Mouse (Mus musculus) right cerebral cortex, postnatal 14 days (tissue): ENCODE measurements at regions not wholly inside any gene's neighbourhood (a gene's known extent, or its start where the extent isn't known, plus 50 kb on each side); places are given as distances from the start of the nearest gene placed in this dataset.
A peak's percentile ranks its signal among the peaks of the same experiment; 100 is the strongest.

Source experiments
- DNase-seq: peaks from one replicate; pipeline ENCODE4 v3.0.0; 2022

GRCm38 (mm10) chr14:45714311-45714710 is 56.4 kb upstream of the Ddhd1 start:
- DNase-seq = no peak

DNA sequence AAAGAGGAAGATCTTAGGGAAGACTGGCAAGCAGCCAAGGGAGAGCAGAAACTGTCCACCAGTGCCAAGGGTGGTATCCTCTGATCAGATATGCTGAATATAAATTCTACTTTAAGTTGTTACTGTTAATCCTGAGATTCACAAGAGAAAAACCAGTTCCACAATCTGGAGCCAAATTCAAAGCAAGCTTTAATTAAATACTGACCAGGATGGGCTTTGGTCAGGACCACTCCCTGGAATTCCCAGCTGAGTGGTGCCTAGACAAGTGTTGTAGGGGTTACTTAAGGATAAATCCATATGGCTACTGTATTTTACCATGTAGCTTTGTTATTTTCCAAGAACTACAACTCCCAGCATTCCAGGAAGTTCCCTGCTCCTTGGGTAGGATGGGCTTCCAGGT is 56.8 kb upstream of the Ddhd1 start:
- no peak for DNase-seq

DNA sequence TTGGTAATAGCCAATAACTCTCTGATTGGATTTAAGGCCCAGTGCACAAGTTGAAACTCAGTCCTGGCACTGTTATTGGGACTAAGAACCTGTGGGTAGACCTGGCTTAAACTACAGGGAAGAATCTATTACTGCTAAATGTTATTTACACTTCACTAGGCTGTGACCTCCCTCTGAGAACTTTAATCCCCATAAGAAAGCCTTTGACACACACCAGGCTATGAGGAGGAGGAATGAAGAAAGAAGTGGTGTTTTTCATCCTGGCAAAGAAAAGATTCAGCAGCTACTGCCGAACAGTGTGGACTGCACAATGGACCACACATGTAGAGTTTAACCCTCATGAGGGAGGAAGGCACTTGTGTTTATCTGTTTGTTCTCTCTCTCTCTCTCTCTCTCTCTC is 58.2 kb upstream of the Ddhd1 start:
- no peak for DNase-seq

DNA sequence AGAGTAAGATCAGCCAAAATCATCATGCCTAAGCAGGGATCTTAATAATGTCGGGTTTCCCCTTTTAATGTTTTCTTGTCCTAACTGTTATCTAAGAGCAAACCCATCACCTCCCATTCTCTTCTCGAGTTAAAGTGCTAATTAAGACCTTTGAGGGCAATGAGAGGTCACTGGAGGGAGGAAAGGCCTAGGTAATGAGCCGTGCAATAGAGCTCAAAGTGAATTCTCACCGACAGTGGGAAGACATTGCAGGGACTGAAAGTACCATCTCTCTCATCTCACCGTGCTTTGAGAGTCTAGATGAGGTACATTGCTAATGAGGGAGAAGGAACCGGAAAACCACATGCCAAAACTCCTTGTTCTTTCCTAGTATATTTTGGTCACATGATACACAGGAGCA is 64.9 kb upstream of the Ddhd1 start:
- DNase-seq = no peak

DNA sequence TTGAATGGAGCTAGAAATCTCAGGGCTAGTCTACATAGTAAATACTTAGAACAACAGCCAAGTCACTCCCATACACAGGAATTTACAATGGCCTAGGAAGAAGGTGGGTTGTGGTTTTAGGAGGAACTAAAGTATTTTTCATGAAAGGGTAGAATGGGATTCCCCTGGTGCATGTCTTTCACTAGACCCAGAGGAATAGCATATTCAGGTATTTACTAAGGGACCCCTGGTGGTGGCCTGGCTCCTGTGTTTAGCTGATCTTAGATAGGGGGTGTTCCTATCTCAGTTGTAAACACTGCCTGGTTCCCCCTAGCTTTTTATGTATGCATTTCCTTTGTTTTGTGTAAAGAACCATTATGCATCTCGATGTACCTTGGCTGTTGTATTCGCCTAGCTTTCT is 66.4 kb upstream of the Ddhd1 start:
- DNase-seq = no peak

GRCm38 (mm10) chr14:45734530-45735410 is 76.8 kb upstream of the Ddhd1 start:
- DNase-seq = no peak

DNA sequence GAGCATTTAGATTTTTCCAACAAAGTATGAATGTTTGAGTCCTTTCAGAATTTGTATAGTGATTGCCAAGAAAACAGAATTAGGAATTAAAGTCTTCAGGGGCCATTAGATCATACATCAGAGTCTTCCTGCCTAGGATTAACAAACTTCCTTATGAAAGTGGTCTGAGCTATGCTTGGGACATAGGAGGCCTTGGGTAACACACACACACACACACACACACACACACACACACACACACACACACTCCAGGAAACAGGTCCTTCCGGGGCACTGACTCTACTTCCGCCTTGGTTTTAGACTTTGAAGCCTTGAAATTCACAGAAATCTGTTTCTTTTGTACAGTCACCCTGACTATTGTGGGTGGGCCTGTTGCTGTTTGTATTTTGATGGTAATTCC is 80.0 kb upstream of the Ddhd1 start:
- DNase-seq = no peak

GRCm38 (mm10) chr14:45739638-45740037 is 81.7 kb upstream of the Ddhd1 start:
- DNase-seq = no peak

DNA sequence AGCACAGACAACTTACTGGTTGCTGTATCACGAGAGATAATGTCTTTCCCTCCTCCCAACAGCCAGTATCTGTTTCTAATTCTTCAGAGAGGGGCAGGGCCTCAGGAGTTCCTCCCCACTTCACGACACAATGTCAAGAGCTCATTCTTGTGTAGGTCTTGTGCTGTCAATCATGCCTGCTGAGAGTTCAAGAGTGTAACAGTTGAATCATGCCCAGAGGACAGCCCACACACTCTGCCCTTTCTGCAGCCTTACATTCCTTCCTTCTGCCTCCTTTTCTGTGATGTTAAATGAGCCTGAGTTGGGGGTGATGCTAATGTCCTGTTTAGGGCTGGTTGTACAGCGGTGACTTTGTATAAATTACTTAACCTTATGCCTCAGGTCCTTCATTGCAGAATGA is 82.7 kb upstream of the Ddhd1 start:
- no peak for DNase-seq

DNA sequence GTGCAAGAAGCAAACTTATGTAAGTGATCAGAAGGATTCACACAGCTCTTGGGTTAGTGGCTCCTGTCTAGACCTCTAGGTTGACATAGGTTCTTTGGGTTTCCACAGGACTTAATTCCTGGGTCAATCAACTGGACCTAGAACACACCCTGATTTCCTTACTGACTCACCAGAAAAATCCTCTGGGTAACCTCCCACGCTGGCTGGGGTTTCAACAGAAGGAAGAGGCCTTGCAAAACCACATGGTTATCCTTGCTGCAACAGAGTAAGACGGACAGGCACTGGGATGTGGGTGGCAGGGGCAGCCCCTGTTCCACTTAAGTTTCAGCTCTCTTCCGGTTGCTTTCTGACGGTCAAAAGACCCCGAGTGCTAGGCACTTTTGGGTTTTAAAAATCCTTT is 88.2 kb upstream of the Ddhd1 start:
- DNase-seq = no peak

DNA sequence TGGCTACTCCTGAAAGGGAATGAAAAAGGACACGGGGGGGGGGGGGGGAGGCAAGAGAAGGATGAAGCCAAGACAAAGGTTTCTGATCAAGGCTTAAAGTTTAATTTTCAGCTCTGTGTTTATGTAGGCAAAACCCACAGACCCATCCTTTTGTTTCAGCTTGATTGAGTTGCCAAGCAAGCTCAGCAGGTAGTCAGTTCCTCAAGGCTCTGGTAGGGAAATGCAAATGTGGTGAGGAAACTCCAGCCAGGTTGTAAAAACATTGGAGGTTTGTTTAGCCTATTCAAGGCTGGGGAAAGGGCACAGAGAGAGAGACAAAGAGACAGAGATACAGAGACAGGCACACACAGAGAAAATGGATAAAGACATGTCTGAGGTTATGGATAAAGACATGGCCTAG is 99.4 kb upstream of the Ddhd1 start:
- no peak for DNase-seq

- no peak for DNase-seq
Observed at GRCm38 (mm10) chr14:45760890-45761680, 103.1 kb upstream of the Ddhd1 start.

GRCm38 (mm10) chr14:45764231-45764630 is 106.3 kb upstream of the Ddhd1 start:
- DNase-seq = no peak

GRCm38 (mm10) chr14:45766582-45766981 is 108.6 kb upstream of the Ddhd1 start:
- DNase-seq = no peak

GRCm38 (mm10) chr14:45772665-45773277 is 114.8 kb upstream of the Ddhd1 start:
- DNase-seq = peak; percentile 65

- DNase-seq = no peak
Observed at GRCm38 (mm10) chr14:45773326-45773725, 115.4 kb upstream of the Ddhd1 start.

DNA sequence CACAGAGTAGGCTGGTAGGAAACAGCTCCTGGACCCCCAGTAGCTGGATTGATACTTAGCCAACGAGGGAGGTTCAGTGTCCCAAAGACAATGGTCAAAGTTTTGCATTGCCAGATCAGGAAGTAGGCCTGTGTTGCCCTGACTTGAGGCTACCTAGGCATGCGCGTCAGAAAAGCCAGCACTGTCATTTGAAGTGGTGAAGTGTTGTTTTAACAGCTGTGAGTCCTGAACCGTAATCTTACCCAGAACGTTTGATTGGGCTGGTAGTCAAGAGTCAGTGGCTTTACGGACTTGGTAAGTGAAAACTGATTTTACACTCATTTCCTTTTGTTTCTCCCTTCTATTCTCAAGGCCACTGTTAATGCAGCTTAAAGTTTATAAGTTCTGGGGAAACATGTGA is 123.9 kb upstream of the Ddhd1 start:
- DNase-seq = no peak

GRCm38 (mm10) chr14:45794980-45795379 is 137.0 kb upstream of the Ddhd1 start:
- no peak for DNase-seq

- DNase-seq = no peak
Observed at GRCm38 (mm10) chr14:45796665-45797319, 138.8 kb upstream of the Ddhd1 start.

DNA sequence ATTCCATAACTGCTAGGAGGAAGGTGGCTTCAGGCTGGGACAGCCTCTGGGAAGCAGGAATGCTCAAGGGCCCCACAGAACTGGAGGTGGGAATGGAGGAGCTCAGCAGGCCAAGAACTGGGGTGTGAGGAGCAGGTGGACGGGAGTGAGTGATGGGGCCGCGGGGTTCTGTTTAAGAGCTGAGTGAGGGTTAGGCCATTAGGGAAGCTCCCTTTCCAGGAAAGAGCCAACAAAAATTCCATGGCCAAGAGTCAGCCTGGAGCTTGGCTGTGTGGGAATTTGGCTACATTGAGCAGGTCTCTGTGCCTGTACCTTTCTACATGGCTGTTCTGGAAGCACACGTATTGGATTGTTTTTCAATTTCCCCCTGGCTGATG is 139.4 kb upstream of the Ddhd1 start:
- DNase-seq = no peak

- no peak for DNase-seq
Observed at GRCm38 (mm10) chr14:45799286-45799685, 141.3 kb upstream of the Ddhd1 start.

DNA sequence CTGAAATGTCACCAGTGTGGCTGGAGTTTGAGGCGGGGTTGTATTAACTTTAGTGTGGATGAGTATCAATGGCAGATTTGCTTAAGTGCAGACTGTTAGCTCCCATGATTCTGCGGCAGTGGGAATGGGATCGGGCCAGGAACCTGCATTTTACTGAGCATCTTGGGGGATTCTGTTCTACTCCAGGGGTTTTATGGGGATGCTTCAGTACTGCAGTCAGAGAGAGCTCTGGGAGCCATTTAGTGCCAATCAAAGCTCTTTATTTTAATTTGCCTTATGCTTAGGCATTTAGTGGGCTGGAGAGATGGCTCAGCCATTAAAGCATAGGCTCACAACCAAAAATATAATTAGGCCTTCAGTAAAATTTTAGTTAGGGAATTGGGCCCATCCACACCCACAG is 148.0 kb upstream of the Ddhd1 start:
- no peak for DNase-seq

DNA sequence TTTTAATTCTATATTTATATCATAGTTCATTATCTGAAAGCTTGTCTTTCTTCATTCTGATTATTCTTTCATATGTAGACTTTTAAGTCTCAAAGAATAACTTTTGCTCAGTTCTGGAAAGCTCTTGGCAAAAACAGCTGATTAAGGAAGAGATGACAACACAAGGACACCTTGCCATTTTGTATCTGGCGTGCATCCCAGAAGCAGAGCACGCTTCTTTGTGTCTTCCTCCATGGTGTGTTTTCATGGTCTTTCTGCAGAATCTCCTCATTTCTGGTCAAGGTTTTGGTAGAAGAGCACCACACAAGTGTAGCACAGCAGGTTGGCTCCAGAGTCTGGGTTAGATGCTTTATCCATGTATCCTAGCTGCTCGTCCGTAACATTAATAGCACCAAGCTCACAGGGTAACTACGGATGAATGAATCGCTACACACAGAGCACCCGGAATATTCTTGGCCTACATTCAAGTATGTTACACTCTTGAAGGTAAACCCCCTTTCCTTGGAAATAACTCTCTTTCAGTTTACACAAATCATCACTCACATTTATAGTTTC is 148.9 kb upstream of the Ddhd1 start:
- DNase-seq = no peak
